Mouse (Mus musculus) R1 (cell line): ENCODE data around the gene Kcnh2.
A peak's percentile ranks its signal among the peaks of the same experiment; 100 is the strongest.

Source experiments
- DNase-seq: peaks from one replicate; pipeline ENCODE4 v3.0.0-alpha.2; 2018; ENCODE audit warnings: low read depth, low spot score

The Kcnh2 gene

DNA sequence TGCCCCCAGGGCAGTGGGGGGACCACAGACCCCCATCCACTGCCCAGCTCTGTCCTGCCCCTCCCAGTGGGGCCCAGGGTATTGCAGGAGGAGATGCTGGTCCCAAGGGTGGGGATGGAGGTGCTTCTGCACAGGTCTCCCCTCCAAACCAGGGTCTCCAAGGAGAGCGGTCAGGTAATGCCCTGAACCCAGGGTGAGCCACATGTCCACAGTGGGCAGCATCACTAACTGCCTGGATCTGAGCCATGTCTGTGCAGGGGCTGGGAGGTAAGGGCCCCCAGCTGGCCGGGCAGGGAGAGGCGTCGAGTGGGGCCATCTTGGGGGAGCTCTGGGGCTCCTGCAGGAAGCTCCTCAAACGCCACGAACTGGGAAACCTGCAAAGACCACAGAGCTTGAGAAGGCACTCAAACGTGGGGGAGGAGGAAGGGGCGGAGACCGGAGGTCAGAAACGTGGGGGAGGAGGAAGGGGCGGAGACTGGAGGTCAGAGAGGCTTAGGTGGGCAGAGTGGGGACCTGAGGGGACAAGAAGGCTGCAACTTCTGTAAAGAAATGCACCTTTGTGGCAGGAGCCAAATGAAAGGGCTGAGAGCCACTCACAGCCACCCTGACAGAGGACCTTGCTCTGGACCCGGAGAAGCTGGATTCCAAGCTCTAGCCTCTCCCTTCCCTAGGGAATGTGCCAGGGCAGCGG lies 31.5 kb downstream of the Kcnh2 start:
- DNase-seq = peak; percentile 85

GRCm38 (mm10) chr5:24309223-24309622 lies 42.2 kb downstream of the Kcnh2 start:
- no peak for DNase-seq

GRCm38 (mm10) chr5:24308621-24309020 lies 42.8 kb downstream of the Kcnh2 start:
- DNase-seq = no peak

- DNase-seq = no peak
Observed at GRCm38 (mm10) chr5:24307118-24307777, 44.2 kb downstream of the Kcnh2 start.

DNA sequence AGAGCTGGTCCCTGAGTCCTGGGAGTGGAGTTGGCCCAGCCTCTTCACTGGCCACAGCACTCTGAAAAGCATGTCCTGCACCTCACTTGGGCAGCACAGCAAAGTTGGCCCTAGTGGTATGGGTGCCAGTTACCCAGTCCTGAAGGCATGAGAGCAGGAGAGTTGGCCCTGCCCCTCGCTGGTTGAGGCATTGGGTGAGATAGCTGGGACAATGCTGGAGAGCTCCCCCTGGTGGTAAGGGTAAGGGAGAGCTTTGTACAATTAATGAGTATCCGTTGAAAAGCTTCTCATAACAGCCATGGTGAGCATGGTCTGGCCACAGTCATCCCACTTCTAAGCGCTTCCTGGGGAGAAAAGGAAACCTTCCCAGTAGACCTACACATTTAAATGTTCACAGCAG lies 48.2 kb downstream of the Kcnh2 start:
- DNase-seq = peak; percentile 28

GRCm38 (mm10) chr5:24299845-24300589 lies 51.4 kb downstream of the Kcnh2 start:
- DNase-seq = no peak

- no peak for DNase-seq
Observed at GRCm38 (mm10) chr5:24291954-24292353, 59.5 kb downstream of the Kcnh2 start.

GRCm38 (mm10) chr5:24286221-24286970 lies 65.0 kb downstream of the Kcnh2 start:
- no peak for DNase-seq

DNA sequence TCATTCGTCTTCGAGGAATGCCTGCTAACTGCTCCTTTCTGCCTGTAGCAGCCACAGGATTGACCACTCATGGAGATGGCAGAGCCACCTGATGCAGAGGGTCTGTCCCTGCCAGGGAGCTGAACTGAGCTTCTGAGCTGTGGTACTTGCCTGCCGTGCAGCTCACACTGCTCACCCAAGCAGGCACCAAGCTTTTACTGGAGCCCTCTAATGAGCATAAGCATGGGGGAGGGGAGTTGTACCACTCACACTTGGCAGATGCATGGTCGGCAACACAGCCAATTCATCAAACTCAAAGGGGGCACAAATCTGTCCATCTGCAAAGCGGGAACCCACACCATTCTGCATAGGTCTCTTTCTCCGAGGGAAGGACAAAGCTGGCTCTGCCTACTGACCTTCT lies 67.3 kb downstream of the Kcnh2 start:
- DNase-seq = no peak

DNA sequence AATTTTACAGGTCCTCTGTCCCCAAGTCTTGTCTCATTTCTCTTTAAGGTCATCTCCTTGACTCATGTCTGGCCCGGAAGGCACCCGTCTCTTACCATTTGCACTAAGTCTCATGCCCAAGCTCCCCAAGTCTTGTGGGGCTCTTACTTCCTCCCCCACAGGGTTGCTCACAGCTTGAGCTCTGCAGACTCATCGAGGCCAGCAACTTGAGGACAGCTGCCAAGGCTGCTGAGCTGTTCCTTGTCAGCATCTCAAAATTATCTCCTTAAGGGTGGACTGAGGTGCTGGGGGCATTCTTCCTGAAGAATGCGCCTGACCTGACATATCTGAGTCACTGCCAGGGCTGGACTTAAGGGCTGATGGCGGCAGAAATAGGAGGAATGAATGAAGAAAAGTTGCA lies 68.2 kb downstream of the Kcnh2 start:
- DNase-seq = no peak

DNA sequence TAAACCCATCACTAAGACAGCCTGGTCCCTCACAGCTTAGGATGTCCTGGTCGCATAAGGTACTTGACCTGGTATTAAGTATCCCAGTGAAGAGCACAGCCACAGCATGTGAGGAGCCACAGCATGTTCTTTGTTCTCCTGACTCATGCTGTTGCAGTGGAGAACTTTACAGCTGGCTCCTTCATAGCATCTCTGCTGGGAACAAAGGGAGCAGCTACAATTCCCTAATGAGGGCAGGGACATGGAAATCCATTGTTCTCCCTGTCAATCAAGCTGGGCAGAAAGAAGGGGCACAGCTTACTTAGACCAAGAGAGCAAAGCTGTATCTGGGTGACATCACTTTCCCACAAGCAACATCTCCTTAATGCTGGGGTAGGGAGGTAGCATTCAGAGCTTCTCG lies 70.9 kb downstream of the Kcnh2 start:
- DNase-seq = no peak

GRCm38 (mm10) chr5:24279527-24279926 lies 71.9 kb downstream of the Kcnh2 start:
- no peak for DNase-seq

GRCm38 (mm10) chr5:24278206-24278605 lies 73.2 kb downstream of the Kcnh2 start:
- DNase-seq = no peak

DNA sequence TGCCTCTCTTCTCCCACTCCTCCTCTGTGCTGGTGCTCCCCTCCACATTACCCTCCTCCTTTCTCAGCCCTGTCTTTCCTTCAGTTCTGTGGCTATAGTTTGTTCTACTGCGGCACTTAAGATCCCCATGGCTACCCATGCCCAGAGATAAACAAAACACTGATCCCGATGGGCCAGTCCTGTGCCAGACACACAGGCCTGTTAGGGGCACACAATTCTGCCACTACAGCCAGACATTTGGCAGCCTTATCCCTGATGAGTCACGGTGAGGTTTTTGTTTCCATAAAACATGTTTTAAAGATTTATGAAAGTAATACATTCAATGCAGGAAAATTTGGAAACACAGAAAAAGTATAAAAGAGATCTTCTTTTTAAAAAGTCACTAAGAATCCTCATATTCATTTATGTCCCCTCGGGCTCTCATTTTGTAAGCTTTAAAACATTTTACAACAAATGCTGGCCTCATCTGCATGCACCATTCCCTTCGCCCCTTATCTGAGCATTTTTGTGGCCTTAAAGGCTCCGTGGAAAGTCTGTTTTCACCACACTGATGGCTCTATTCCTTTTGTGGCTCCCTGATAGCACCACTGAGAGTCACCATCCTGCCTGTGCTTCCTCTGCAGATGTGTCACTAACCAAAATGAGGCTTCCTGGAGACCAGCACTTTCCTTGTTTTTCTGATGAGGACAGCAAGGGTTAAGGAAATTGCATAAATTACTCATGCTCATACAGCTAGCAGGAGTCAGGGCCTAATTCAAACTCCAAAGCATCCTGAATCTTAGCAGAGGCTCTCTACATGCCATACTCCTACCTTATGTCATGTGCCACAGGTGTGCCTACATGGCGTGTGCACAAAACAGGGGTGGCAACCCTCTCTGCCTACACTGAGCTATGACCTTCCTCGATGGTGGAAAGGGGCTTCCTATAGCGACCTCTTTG lies 77.5 kb downstream of the Kcnh2 start:
- no peak for DNase-seq

DNA sequence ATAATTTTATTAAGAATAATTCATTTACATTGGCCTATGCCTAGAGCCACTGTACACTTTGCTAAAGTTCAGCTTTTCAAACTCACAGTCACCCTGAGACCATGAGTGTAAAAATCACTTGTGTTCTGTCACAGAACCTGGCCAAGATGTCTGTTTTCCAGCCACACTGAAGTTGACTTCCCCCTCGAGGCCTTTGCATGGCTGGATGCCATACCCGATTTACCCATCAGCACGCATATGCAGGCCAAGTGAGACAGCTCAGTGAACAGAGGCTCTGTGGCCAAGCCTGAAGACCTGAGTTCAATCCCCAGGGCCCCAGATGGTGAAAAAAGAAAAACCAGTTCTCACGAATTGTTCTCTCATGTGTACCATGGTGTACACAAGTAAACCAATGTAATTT lies 80.5 kb downstream of the Kcnh2 start:
- DNase-seq = no peak
